Mouse (Mus musculus): ENCODE results near the gene Ccr7. TPM values are rescaled to one million over a fixed set of nuclear protein-coding genes. Genes with fewer than 3 reads are reported as not detected.

Ccr7 gene
- polyA plus RNA-seq, 1 experiment from 2014 or later = 0.36 TPM

GRCm38 (mm10) chr11:99101693-99102092, 53.2 kb downstream of the Ccr7 start:
- ATAC-seq (replicated peaks; ENCODE audit: insufficient number of reproducible peaks, low FRiP score, low TSS enrichment) = no peak
- no peak overlapping the region for H3K4me3 ChIP-seq (ENCODE audit: low read depth, low read length)
- peaks cover 8% of the 10 kb centered on the region; the same call in 1 of the 2 replicates for H3K4me1 ChIP-seq (ENCODE audit: control insufficient read depth, insufficient read depth, low read length)
- 39% methylated on average over 8 of the region's 8 CpGs for WGBS (ENCODE audit: insufficient replicate concordance)
- H3K36me3 ChIP-seq (ENCODE audit: control insufficient read depth, insufficient read depth, low read length) = no peaks in the 10 kb centered on the region
- H3K27me3 ChIP-seq (ENCODE audit: control insufficient read depth, insufficient read depth, low read length) = no peaks in the 10 kb centered on the region
- no peak overlapping the region for H3K4me2 ChIP-seq
- H3K9ac ChIP-seq (ENCODE audit: low read depth, low read length) = no peak overlapping the region
- H3K27ac ChIP-seq (ENCODE audit: low read depth, low read length) = no peak overlapping the region
- H3K9me3 ChIP-seq (replicated peaks; ENCODE audit: control insufficient read depth, low read length) = no peaks in the 10 kb centered on the region

DNA sequence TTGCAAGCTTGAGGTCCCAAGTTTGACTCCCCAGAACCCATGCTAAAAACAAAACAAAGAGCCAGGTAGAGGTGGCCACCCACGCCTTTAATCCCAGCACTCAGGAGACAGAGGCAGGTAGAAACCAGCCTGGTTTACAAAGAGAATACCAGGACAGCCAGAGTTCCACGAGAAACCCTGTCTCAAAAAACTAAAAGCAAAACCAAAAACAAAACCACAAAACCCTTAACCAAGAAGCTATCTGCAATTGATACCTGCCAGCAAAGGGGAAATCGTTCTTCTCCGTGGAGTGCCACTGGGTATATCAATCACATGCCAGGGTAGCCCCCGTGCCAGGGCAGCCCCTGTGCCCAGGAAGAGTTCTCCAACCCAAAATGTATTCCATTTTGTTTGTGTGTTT, 54.7 kb downstream of the Ccr7 start:
- Histone ChIP-seq H3K9me3 (replicated peaks; ENCODE audit: control insufficient read depth, low read length) (no peaks in the 10 kb centered on the region), H3K36me3 (ENCODE audit: control insufficient read depth, insufficient read depth, low read length) (no peaks in the 10 kb centered on the region), H3K27me3 (ENCODE audit: control insufficient read depth, insufficient read depth, low read length) (no peaks in the 10 kb centered on the region), H3K9ac (ENCODE audit: low read depth, low read length) (no peak overlapping the region), H3K4me3 (ENCODE audit: low read depth, low read length) (no peak overlapping the region), H3K27ac (ENCODE audit: low read depth, low read length) (no peak overlapping the region), H3K4me2 (no peak overlapping the region), H3K4me1 (ENCODE audit: control insufficient read depth, insufficient read depth, low read length) (0 out of 2 replicates have a peak, but pooled peaks cover 4% of the 10 kb centered on the region)
- no peak for ATAC-seq (replicated peaks; ENCODE audit: insufficient number of reproducible peaks, low FRiP score, low TSS enrichment)
- 83% methylated on average over 5 of the region's 5 CpGs for WGBS (ENCODE audit: insufficient replicate concordance)

DNA sequence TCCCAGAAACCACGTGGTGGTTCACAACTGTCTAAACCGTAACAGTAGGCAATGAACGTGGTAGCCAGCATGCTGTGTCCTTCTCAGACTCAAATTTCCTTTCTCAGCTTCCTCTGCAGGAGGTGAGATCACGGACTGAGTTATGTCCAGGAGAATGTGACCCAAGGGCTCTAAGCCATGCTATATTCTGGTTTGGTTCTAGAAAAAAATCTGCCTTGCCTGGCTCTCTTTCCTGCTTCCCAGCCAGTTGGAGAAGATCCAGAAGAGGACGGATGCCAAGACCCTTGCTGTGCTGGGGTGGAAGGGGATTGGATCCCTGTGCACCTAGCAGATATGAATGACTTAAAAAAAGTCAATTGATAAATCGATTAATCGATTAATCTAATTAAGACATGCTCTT, 55.4 kb downstream of the Ccr7 start:
- Histone ChIP-seq H3K4me1 (ENCODE audit: control insufficient read depth, insufficient read depth, low read length) (0 out of 2 replicates have a peak, but pooled peaks cover 4% of the 10 kb centered on the region), H3K4me2 (no peak overlapping the region), H3K27ac (ENCODE audit: low read depth, low read length) (no peak overlapping the region), H3K9me3 (replicated peaks; ENCODE audit: control insufficient read depth, low read length) (no peaks in the 10 kb centered on the region), H3K9ac (ENCODE audit: low read depth, low read length) (no peak overlapping the region), H3K36me3 (ENCODE audit: control insufficient read depth, insufficient read depth, low read length) (no peaks in the 10 kb centered on the region), H3K4me3 (ENCODE audit: low read depth, low read length) (no peak overlapping the region), H3K27me3 (ENCODE audit: control insufficient read depth, insufficient read depth, low read length) (no peaks in the 10 kb centered on the region)
- no peak for ATAC-seq (replicated peaks; ENCODE audit: insufficient number of reproducible peaks, low FRiP score, low TSS enrichment)
- WGBS (ENCODE audit: insufficient replicate concordance) = 72% methylated on average over 7 of the region's 7 CpGs

GRCm38 (mm10) chr11:99098924-99099323, 56.0 kb downstream of the Ccr7 start:
- no peak overlapping the region for H3K4me2 ChIP-seq
- H3K9me3 ChIP-seq (replicated peaks; ENCODE audit: control insufficient read depth, low read length) = no peaks in the 10 kb centered on the region
- 83% methylated on average over 9 of the region's 9 CpGs for WGBS (ENCODE audit: insufficient replicate concordance)
- no peak overlapping the region for H3K4me3 ChIP-seq (ENCODE audit: low read depth, low read length)
- no peak overlapping the region for H3K27ac ChIP-seq (ENCODE audit: low read depth, low read length)
- 0 out of 2 replicates have a peak, but pooled peaks cover 4% of the 10 kb centered on the region for H3K4me1 ChIP-seq (ENCODE audit: control insufficient read depth, insufficient read depth, low read length)
- no peaks in the 10 kb centered on the region for H3K36me3 ChIP-seq (ENCODE audit: control insufficient read depth, insufficient read depth, low read length)
- H3K9ac ChIP-seq (ENCODE audit: low read depth, low read length) = no peak overlapping the region
- no peaks in the 10 kb centered on the region for H3K27me3 ChIP-seq (ENCODE audit: control insufficient read depth, insufficient read depth, low read length)
- no peak for ATAC-seq (replicated peaks; ENCODE audit: insufficient number of reproducible peaks, low FRiP score, low TSS enrichment)

DNA sequence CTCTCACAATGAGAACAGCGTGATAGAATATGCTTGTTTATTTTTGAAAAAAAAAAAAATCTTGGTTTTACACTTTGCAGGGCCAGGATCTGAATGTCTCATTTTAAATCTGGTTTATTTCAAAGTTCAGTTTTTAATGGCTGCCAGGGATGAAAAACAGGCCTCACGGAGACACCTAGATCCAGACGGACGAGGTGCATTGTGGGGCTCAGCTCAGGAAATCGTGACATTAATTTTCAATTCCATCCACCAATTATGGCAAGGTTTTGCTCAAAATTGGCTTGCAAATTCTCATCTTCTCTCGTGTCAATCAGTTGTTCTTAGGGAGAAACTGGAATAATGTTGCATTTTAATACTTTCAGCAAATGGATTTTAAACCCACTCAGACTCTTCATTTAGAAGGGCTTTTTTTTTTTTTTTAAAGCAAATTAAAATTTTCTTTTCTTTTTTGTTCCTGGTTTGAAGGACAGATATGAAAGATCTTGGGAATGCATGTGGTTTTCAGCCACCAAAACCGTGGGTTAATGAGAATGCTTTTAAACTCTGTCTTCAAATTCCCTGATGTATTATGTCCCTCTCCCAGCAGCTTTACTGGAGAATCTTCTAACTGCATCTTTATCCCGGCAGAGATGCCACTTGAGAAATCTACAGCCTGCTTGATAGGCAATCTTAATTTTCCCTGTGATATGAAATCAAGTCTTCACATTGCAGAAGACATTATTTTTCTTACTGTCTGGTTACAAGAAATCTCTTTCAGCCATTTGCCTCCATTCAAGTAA, 57.7 kb downstream of the Ccr7 start:
- Histone ChIP-seq H3K27me3 (ENCODE audit: control insufficient read depth, insufficient read depth, low read length) (no peaks in the 10 kb centered on the region), H3K9ac (ENCODE audit: low read depth, low read length) (no peak overlapping the region), H3K27ac (ENCODE audit: low read depth, low read length) (no peak overlapping the region), H3K4me3 (ENCODE audit: low read depth, low read length) (no peak overlapping the region), H3K4me2 (no peak overlapping the region), H3K9me3 (replicated peaks; ENCODE audit: control insufficient read depth, low read length) (no peaks in the 10 kb centered on the region), H3K4me1 (ENCODE audit: control insufficient read depth, insufficient read depth, low read length) (0 out of 2 replicates have a peak, but pooled peaks cover 4% of the 10 kb centered on the region), H3K36me3 (ENCODE audit: control insufficient read depth, insufficient read depth, low read length) (no peaks in the 10 kb centered on the region)
- 71% methylated on average over 8 of the region's 8 CpGs for WGBS (ENCODE audit: insufficient replicate concordance)
- ATAC-seq (replicated peaks; ENCODE audit: insufficient number of reproducible peaks, low FRiP score, low TSS enrichment) = no peak

- Histone ChIP-seq H3K27me3 (ENCODE audit: control insufficient read depth, insufficient read depth, low read length) (no peaks in the 10 kb centered on the region), H3K27ac (ENCODE audit: low read depth, low read length) (no peak overlapping the region), H3K9ac (ENCODE audit: low read depth, low read length) (no peak overlapping the region), H3K4me3 (ENCODE audit: low read depth, low read length) (no peak overlapping the region), H3K4me1 (ENCODE audit: control insufficient read depth, insufficient read depth, low read length) (no peaks in the 10 kb centered on the region), H3K36me3 (ENCODE audit: control insufficient read depth, insufficient read depth, low read length) (no peaks in the 10 kb centered on the region), H3K9me3 (replicated peaks; ENCODE audit: control insufficient read depth, low read length) (no peaks in the 10 kb centered on the region), H3K4me2 (no peak overlapping the region)
- 81% methylated on average over 4 of the region's 4 CpGs for WGBS (ENCODE audit: insufficient replicate concordance)
- no peak for ATAC-seq (replicated peaks; ENCODE audit: insufficient number of reproducible peaks, low FRiP score, low TSS enrichment)
These were observed 58.5 kb downstream of the Ccr7 start for GRCm38 (mm10) chr11:99096417-99096816.

- Histone ChIP-seq H3K4me2 (no peak overlapping the region), H3K27me3 (ENCODE audit: control insufficient read depth, insufficient read depth, low read length) (no peaks in the 10 kb centered on the region), H3K27ac (ENCODE audit: low read depth, low read length) (no peak overlapping the region), H3K4me3 (ENCODE audit: low read depth, low read length) (no peak overlapping the region), H3K9ac (ENCODE audit: low read depth, low read length) (no peak overlapping the region), H3K9me3 (replicated peaks; ENCODE audit: control insufficient read depth, low read length) (no peaks in the 10 kb centered on the region), H3K4me1 (ENCODE audit: control insufficient read depth, insufficient read depth, low read length) (no peaks in the 10 kb centered on the region), H3K36me3 (ENCODE audit: control insufficient read depth, insufficient read depth, low read length) (no peaks in the 10 kb centered on the region)
- WGBS (ENCODE audit: insufficient replicate concordance) = 78% methylated on average over 4 of the region's 4 CpGs
- ATAC-seq (replicated peaks; ENCODE audit: insufficient number of reproducible peaks, low FRiP score, low TSS enrichment) = no peak
These were observed 59.1 kb downstream of the Ccr7 start for GRCm38 (mm10) chr11:99095759-99096158.

DNA sequence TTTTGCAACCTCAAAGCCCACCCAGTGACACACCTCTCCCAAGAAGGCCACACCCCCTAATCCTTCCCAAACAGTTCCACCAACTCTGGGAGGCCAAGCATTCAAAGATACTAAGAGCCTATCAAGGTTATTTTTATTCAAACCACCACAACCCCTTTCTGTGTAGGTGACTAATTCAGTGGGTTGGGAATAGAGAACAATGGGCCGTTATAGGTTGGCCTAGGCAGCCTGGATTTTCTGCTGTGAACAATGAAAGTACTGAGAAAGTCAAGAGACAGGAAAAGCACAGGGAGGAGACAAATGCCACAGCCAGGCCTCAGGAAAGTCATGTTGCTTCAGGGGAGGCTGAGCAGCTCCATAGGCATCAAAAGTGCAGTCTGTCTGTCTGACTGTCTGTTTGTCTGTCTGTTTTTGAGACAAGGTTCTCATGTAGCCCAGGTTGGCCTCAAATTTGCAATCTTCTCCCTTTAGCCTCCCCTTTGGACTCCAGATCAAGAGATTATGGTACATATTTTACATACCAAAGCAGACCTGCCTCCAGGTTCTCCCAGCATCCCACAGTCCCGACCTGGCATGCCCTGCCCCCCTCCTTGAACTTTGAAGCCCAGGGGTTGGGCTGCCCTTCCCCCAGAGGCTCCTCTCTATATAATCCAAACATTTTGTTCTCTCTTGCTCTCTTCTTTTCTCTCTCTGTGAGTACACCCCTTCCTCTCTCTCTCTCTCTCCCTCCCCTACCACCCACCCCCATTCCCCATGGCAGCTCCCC, 59.8 kb downstream of the Ccr7 start:
- Histone ChIP-seq H3K4me1 (ENCODE audit: control insufficient read depth, insufficient read depth, low read length) (no peaks in the 10 kb centered on the region), H3K9me3 (replicated peaks; ENCODE audit: control insufficient read depth, low read length) (no peaks in the 10 kb centered on the region), H3K27ac (ENCODE audit: low read depth, low read length) (no peak overlapping the region), H3K9ac (ENCODE audit: low read depth, low read length) (no peak overlapping the region), H3K4me3 (ENCODE audit: low read depth, low read length) (no peak overlapping the region), H3K36me3 (ENCODE audit: control insufficient read depth, insufficient read depth, low read length) (no peaks in the 10 kb centered on the region), H3K4me2 (no peak overlapping the region), H3K27me3 (ENCODE audit: control insufficient read depth, insufficient read depth, low read length) (no peaks in the 10 kb centered on the region)
- ATAC-seq (replicated peaks; ENCODE audit: insufficient number of reproducible peaks, low FRiP score, low TSS enrichment) = no peak
- WGBS (ENCODE audit: insufficient replicate concordance) = 33% methylated on average over 2 of the region's 2 CpGs

All from heart, embryonic 11.5 days (tissue).